Mouse (Mus musculus) ovary, postnatal 10 days (tissue): Measurements from ENCODE around the gene Gm21974.
"Not testable (repeated sequence)": the region's sequence is repeated elsewhere in the genome, so short reads cannot be mapped to it uniquely, and the experiment has no call there.

Experiments
- DNase-seq: peaks from one replicate; pipeline ENCODE4 v3.0.0; 2022; ENCODE audit warnings: low spot score

The Gm21974 gene

GRCm38 (mm10) chr7:127915293-127915692 lies 20.0 kb upstream of the Gm21974 start:
- DNase-seq, result no peak

- no peak for DNase-seq
Measured at GRCm38 (mm10) chr7:127912938-127913337, 17.7 kb upstream of the Gm21974 start.

GRCm38 (mm10) chr7:127912190-127912871 lies 17.1 kb upstream of the Gm21974 start, which contains the start of gene Kat8:
Kat8 (plus strand) TSS chr7:127912516.
- DNase-seq, result peak; percentile 73

- no peak for DNase-seq
Measured at GRCm38 (mm10) chr7:127908656-127909055, 13.4 kb upstream of the Gm21974 start.

GRCm38 (mm10) chr7:127907939-127908338 lies 12.7 kb upstream of the Gm21974 start:
- no peak for DNase-seq

- DNase-seq, result peak; percentile 58
Measured at GRCm38 (mm10) chr7:127903971-127904796, 8.9 kb upstream of the Gm21974 start, which contains the start of gene Bckdk. Bckdk (plus strand) TSS chr7:127904082.

- DNase-seq, result no peak
Measured at GRCm38 (mm10) chr7:127901772-127902171, 6.5 kb upstream of the Gm21974 start.

- no peak for DNase-seq
Measured at GRCm38 (mm10) chr7:127899997-127900396, 4.7 kb upstream of the Gm21974 start.

- no peak for DNase-seq
Measured at GRCm38 (mm10) chr7:127898179-127898956, 3.1 kb upstream of the Gm21974 start.

- no peak for DNase-seq
Measured at GRCm38 (mm10) chr7:127897542-127897941, 2.3 kb upstream of the Gm21974 start.

- DNase-seq, result no peak
Measured at GRCm38 (mm10) chr7:127896384-127896783, 1.1 kb upstream of the Gm21974 start.

- not testable (repeated sequence) for DNase-seq
Measured at GRCm38 (mm10) chr7:127895891-127896290, 637 bp upstream of the Gm21974 start.

- no peak for DNase-seq
Measured at GRCm38 (mm10) chr7:127894480-127894879, 774 bp downstream of the Gm21974 start.

- no peak for DNase-seq
Measured at GRCm38 (mm10) chr7:127890798-127891197, 4.5 kb downstream of the Gm21974 start, which contains the start of gene Prss53. Prss53 (minus strand) TSS chr7:127890970.

- DNase-seq, result no peak
Measured at GRCm38 (mm10) chr7:127888821-127889220, 6.4 kb downstream of the Gm21974 start.

- no peak for DNase-seq
Measured at GRCm38 (mm10) chr7:127887781-127888180, 7.5 kb downstream of the Gm21974 start.

GRCm38 (mm10) chr7:127887191-127887590 lies 8.1 kb downstream of the Gm21974 start:
- DNase-seq, result no peak

- no peak for DNase-seq
Measured at GRCm38 (mm10) chr7:127886551-127886950, 8.7 kb downstream of the Gm21974 start.

- DNase-seq, result no peak
Measured at GRCm38 (mm10) chr7:127885951-127886350, 9.3 kb downstream of the Gm21974 start.

GRCm38 (mm10) chr7:127880431-127880830 lies 14.8 kb downstream of the Gm21974 start:
- no peak for DNase-seq

- DNase-seq, result no peak
Measured at GRCm38 (mm10) chr7:127879301-127879700, 16.0 kb downstream of the Gm21974 start.
